Mouse (Mus musculus) left cerebral cortex, postnatal 25 days (tissue): ENCODE results near the gene 4931414P19Rik. TPM values are rescaled to one million over a fixed set of nuclear protein-coding genes. Genes with fewer than 3 reads are reported as not detected.

Source experiments
- DNase-seq, 2 experiments: peaks; one replicate each; pipeline ENCODE4 v3.0.0; 2022; ENCODE audit warnings: low spot score in 2 of 2, mixed read lengths in 1 of 2
- intact Hi-C: fragments of 180-260 bp; cut with DNase I; formaldehyde crosslinking; loops from one replicate; pipeline ENCODE4 v1.15.1; 2025
- total RNA-seq, 2 experiments: library from RNA; stranded (reverse); gene quantifications; 2 replicates each; pipeline ENCODE4 v1.2.3; 2021

4931414P19Rik gene
- total RNA-seq = 10 to 100 TPM in 1 of 2 experiments, 1 to 10 TPM in 1; 8.9 to 10.4 TPM

DNA sequence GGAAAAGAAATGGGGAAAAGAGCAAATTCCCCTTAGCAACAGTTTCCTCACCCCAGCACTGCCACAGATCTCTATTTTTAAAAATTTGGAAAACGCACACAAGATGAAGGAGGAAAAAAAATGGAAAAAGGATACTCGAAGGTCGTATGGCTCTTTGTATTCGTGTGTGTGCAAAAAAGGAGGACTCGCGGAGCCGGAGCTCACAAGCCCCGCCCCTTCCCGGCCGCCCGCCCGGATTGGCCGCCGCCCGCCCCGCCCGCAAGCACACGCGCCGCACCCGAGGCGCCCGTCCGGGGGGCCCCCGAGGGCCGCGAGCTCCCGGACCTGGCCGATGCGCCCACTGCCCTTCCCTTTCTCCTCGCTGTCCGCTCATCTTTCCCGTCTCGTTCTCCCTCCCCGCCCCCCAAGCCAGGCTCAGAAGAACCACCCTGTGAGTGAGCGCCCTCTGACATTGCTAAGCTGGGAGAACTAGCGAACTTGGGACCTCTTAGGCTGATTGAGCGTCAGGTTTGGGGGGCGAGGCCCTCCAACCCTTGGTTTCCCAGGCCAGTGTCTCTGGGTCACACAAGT lies at the start of gene 4931414P19Rik:
TSS of gene 4931414P19Rik (minus strand) at position 242 of the 570 bp plus-strand sequence.
- intact Hi-C loops = no loop called here
- peak; percentile 73 to 80 for DNase-seq

- intact Hi-C loops = no loop called here
- peak; percentile 82 to 91 for DNase-seq
These were observed 47.7 kb upstream of the 4931414P19Rik start for GRCm38 (mm10) chr14:54653496-54653895.

DNA sequence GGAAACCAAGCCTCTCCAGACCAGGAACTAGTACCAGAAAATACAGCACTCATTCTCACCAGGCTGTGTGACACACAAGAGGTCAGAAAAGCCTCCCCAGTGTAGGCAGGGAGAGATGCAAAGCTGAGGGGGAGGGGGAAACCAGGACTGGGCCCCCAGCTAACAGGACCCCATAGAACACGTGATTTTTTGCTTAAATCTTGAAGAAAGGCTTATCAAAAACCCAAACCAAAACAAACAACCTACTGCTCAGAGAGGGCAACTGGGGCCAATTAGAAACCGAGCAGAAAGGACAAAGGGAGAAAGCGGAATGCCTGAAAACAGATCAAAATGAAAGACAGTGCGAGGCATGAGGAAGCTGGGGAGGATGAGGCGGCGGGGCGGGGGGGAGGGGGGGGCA lies 47.0 kb upstream of the 4931414P19Rik start:
- DNase-seq = no peak
- intact Hi-C loops = no loop called here

- intact Hi-C loops = loop anchor here (1.0 kb wide), 1 partner anchor 50 kb away; no protein-coding TSS in a partner anchor
- DNase-seq = no peak
These were observed 45.8 kb upstream of the 4931414P19Rik start for GRCm38 (mm10) chr14:54651556-54651955.

- peak; percentile 81 to 92 for DNase-seq
- intact Hi-C loops = loop anchor here (1.0 kb wide), 1 partner anchor 50 kb away; no protein-coding TSS in a partner anchor
These were observed 45.0 kb upstream of the 4931414P19Rik start for GRCm38 (mm10) chr14:54650621-54651454.

DNA sequence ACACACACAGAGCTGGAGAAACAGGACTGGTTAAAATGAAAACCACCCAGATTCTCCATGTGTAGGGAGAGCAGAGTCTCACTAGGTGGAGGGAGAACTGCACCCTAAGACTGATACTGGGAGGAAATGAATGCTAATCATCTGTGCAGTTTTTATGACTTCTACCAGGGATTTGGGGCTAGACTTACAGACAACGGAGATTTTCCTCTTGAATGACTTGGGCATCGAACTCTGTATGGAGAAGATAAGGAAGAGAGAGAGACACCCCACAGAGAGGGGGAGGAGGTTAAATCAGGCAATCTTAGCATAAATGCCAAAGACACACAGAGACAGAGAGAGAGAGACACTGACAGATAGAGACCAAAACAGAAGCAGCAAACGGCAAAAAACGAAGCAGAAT lies 42.1 kb upstream of the 4931414P19Rik start:
- intact Hi-C loops = no loop called here
- DNase-seq = no peak

DNA sequence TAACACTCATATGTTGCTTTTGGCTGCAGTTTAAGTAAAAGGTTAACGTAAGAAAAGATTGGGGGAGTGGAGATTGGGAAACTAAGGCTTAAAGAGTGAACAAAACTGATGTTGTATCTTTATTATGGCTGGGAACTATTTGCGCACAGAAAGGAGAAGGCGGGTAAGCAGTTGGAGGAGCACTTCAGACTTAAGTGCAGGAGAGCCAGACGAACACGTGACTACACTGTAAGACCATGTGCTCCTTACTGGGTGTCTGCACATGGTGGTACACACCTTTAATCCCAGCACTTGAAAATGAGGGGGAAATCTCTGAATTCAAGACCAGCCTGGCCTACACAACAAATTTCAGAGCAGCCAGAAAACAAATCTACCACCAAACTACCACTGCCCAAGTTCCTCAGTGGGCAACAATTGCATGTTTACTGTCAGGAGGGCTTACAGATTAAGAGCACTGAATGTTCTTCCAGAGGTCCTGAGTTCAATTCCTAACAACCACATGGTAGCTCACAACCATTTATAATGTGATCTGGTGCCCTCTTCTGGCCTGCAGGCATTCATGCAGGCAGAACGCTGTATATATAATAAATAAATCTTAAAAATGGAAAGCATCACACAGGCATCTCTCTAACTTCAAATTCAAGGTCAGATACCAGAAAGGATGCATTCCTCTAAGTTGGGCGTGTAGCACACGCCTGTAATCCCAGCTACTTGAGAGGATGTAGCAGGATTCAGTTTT lies 41.3 kb upstream of the 4931414P19Rik start:
- DNase-seq = no peak

GRCm38 (mm10) chr14:54646455-54646854 lies 40.7 kb upstream of the 4931414P19Rik start:
- no peak for DNase-seq
- intact Hi-C loops = no loop called here

More for the DNA sequence above, 41.3 kb upstream of the 4931414P19Rik start:
- intact Hi-C loops = no loop called here

- intact Hi-C loops = loop anchor here (5.0 kb wide), 1 partner anchor 417 kb away; no protein-coding TSS in a partner anchor
- no peak for DNase-seq
These were observed 38.5 kb upstream of the 4931414P19Rik start for GRCm38 (mm10) chr14:54644294-54644693.

GRCm38 (mm10) chr14:54643011-54643410 lies 37.2 kb upstream of the 4931414P19Rik start:
- intact Hi-C loops = loop anchor here (5.0 kb wide), 1 partner anchor 416 kb away; no protein-coding TSS in a partner anchor
- no peak for DNase-seq

GRCm38 (mm10) chr14:54642224-54642944 lies 36.6 kb upstream of the 4931414P19Rik start:
- intact Hi-C loops = loop anchor here (5.0 kb wide), 1 partner anchor 415 kb away; no protein-coding TSS in a partner anchor
- DNase-seq = no peak

DNA sequence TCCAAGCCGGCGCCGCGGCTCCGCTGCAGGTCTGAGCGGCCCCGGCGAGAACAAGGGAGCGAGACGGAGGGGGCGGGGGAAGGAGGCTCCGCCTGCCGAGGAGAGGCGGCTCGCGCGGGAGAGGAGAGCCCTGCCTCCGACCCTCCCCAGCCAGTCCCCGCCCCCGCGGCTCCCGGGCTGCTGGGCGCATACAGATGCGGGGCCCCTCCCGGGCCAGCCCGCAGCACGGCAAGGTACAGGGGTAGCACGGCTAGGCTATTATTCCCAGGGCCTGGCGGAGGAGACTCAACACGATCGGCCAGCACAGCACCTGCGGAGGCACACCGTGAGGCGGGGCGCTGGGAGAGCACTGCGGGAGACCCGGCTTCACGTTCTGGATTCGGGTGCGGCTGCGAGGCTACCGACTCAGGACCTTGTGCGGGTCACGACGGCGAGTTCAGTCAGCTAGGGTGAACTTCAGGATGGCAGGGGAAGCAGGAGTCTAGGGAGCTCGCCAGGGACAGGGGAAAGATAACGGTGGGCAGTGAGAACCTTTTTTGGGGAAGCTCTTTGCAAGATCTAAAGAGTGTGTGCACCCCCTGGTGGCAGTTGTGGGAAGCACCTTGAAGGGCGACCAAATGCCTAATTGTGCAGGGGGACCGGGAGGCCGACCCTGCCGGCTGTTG lies 35.6 kb upstream of the 4931414P19Rik start, which contains the start of gene Cdh24:
TSS of gene Cdh24 (minus strand) at position 60 of the 665 bp plus-strand sequence.
- intact Hi-C loops = loop anchor here (1.0 to 5.0 kb wide), 5 partner anchors 59 to 583 kb away; partner anchors contain the start of gene Prmt5
- DNase-seq = peak; percentile 87 to 89

DNA sequence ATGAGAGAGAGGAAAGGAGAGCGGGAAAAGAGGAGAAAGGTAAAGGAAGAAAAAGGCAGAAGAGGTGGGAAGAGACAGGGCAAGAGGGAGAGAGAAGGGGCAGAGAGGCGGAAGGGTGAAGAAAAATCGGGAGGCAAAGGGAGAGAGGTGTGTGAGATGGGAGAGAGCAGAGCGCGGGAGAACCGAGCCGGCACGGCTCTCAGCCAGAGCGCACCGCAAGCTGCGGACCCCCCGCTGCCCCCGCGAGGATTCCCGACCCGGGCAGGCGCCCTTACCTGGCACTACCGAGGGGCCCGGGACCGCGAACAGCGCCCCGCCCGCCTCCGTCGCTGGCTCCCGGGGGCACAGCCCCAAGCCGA lies 35.1 kb upstream of the 4931414P19Rik start, which contains the start of gene Gm17606:
TSS of gene Gm17606 (plus strand) at position 7 of the 359 bp plus-strand sequence.
- intact Hi-C loops = loop anchor here (1.0 to 5.0 kb wide), 5 partner anchors 58 to 582 kb away; partner anchors contain the start of gene Prmt5
- DNase-seq = no peak

DNA sequence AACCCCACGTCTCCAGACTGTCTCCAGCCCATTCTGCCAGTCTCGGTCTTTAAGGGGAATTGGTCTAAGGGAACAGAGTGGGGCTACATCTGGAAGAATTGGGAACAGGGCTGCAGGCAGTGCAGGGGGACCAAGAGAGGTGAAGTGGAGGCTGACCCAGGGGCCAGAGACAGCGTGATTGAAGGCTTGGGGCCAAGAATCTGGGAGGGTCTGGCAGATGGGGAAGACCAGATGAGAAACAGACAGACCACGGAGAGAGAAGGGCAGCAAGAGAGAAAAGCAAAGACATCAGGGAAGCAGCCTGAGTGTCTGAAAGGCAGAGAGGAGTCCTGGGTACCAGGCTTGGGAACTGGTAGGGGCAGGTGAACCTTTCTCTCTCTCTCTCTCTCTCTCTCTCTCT lies 34.3 kb upstream of the 4931414P19Rik start:
- no peak for DNase-seq

DNA sequence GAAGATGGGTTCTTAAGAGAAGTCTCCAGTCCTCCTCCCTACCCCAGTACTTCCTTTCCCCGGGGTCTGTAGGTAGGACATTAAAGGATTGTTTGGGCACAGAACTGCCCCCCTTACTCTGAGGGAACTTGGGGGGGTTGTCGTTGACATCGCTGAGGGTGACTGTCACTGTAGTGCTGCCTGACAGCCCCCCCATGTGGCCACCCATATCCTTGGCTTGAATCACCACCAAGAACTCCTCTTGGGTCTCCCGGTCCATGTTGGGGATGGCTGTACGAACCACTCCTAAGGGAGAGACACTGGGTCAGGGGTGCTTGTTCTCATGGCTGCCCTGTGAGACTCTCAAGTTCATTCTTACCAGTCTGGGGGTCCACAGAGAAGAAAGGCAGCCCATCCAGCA lies 32.4 kb upstream of the 4931414P19Rik start:
- DNase-seq = peak in 1 of 2 experiments; percentile 49
- intact Hi-C loops = no loop called here

More for the DNA sequence above, 34.3 kb upstream of the 4931414P19Rik start:
- intact Hi-C loops = loop anchor here (2.0 to 5.0 kb wide), 4 partner anchors 57 to 581 kb away; partner anchors contain the start of gene Prmt5

DNA sequence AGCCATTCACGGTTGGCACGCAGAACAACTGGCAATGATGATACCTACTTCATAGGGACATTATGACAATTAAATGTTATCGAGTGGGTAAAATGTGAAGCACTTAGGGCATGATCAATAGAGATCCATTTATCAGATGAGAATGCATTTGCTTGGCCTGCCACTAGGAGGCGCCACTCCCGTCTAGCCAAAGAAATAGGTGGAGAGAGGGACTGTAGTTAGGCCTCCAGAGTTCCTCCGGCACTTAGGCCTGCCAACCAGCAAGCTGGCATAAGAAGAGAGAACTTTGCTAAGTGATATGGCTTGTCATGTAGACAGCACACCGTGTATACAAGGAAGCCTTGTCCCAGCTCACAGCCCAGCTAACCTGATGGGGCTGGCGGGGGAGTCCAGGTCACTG lies 31.2 kb upstream of the 4931414P19Rik start:
- intact Hi-C loops = loop anchor here (1.0 kb wide), 1 partner anchor 68 kb away; no protein-coding TSS in a partner anchor
- DNase-seq = no peak

DNA sequence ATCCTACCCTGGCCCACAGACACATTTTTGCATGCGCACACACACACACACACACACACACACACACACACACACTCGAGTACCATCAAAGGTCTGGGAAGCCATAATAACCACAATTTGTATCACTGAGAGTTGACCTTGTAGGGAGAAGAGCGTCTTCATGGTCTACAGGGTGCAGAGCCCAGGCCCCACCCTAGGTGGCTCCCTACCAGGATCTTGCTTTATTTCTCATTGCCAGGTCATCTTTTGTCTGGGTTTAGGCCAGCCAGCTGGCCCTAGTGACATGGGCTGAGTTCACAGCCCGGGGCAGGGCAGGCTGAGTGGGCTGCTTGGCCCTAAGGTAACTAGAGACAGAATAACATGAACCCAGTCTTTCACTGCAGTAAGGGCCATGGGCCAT lies 28.4 kb upstream of the 4931414P19Rik start:
- intact Hi-C loops = no loop called here
- no peak for DNase-seq

DNA sequence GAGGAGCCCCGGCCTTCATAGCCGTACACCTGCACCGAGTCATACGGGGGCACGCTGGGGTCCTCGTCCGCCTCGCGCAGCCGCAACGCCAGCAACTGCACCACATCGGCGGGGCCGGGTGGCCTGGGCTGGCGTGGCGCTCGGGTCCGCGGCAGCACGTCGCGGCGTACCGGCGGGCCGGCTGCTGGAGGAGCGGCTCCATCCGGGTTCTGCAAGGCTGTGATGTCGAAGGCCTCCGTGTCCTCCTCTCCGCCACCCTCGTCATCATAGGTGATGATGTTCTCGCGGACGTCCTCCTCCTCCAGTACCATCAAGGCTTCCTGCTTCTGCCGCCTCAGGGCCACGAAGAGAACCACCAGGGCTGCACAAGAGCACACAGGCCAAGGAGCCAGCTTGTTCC lies 26.5 kb upstream of the 4931414P19Rik start:
- no peak for DNase-seq
- intact Hi-C loops = no loop called here
